Mouse (Mus musculus) central nervous system, embryonic 11.5 days (tissue): Measurements from ENCODE around the gene Sms. TPM values are rescaled to one million over a fixed set of nuclear protein-coding genes. Genes with fewer than 3 reads are reported as not detected.

ENCODE experiments used
- polyA plus RNA-seq: library from polyadenylated mRNA; depleted of rRNA; stranded (reverse); fragments of >200 nt; gene quantifications from 2 replicates; pipeline ENCODE4 v1.2.3, GENCODE M21; 2012; rRNA removed

Gene Sms
- 93.1 and 95.4 TPM in 2 replicates for polyA plus RNA-seq

GRCm38 (mm10) chrX:157491944-157492726 lies at the start of gene Sms:
TSS of gene Sms (minus strand) at chrX:157492287.

GRCm38 (mm10) chrX:157415212-157415611 lies 76.9 kb downstream of the Sms start, which contains the start of gene Phex:
TSS of gene Phex (minus strand) at chrX:157415312.

Other genes with a start within 250 kb of the Sms start
- 0.20 and 0.73 TPM in 2 replicates for gene Phex, start 77.0 kb downstream of the Sms start, polyA plus RNA-seq
- 2.3 and 3.9 TPM in 2 replicates for gene Yy2, start 76.7 kb upstream of the Sms start, polyA plus RNA-seq
- gene Mbtps2, start 106.4 kb upstream of the Sms start, polyA plus RNA-seq = 35.0 and 35.1 TPM in 2 replicates
- 9.0 and 10.1 TPM in 2 replicates for gene Smpx, start 206.6 kb upstream of the Sms start, polyA plus RNA-seq